ENCODE assay signal across 11 mouse cellular contexts in the genomic region with DNA sequence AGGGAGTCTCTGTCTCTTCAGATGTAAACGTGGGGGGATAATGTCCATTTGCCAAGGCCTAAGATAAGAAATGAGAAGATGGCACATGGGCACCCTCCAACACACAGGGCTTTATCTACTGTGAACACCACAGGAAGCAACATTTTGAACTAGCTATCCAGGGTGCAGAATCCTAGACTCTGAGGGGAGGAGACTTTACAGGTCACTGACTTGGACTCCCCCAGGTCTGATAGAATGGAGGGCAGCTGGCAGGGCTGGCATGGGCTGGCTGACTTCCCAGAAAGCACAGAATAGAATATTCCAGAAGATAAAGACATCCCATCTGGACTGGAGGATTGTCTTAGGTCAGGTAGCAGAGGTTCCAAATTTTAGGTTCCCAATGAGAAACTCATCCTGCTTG.
DNase-seq lines count a peak whose midpoint lies in the region; ATAC-seq and TF ChIP-seq lines count a peak whose summit lies in the region.
"Had no signal": no experiment of that assay in that cellular context is flagged by ENCODE, and none has a peak within 500 bp of the region (broad histone marks: within the 10 kb centered on the region; RNA-seq: fewer than 3 reads in every experiment).

No protein-coding gene starts in this region.

- no peak overlapping the region for H3K4me2 ChIP-seq in heart, embryonic 13.5 days
- no peak overlapping the region for H3K4me2 ChIP-seq in limb, embryonic 14.5 days (replicated peaks; ENCODE audit: low read depth, low read length, severe bottlenecking)
- H3K4me2 ChIP-seq: limb, embryonic 13.5 days; lung, embryonic 14.5 days had no signal

- peaks cover 11% of the 10 kb centered on the region for H3K9me3 ChIP-seq in heart, embryonic 13.5 days
- peaks cover 9% of the 10 kb centered on the region for H3K9me3 ChIP-seq in limb, embryonic 14.5 days (ENCODE audit: control insufficient read depth, low read length)
- peaks cover 7% of the 10 kb centered on the region for H3K9me3 ChIP-seq in limb, embryonic 10.5 days (replicated peaks)

- 32% methylated on average over 1 of the region's 1 CpGs for WGBS in heart, embryonic 13.5 days
- WGBS in heart, adult 2 months: 22% methylated on average over 1 of the region's 1 CpGs
- WGBS in limb, embryonic 14.5 days: 81% methylated on average over 1 of the region's 1 CpGs
- WGBS in limb, embryonic 10.5 days: 81% methylated on average over 1 of the region's 1 CpGs

- no peak for TF ChIP-seq CTCF in heart, adult 2 months (IDR thresholded peaks at IDR 0.05)

- ATAC-seq in heart, embryonic 13.5 days (ENCODE audit: extremely low read depth, insufficient number of reproducible peaks, low FRiP score, low TSS enrichment): no peak
- no peak for ATAC-seq in limb, embryonic 14.5 days (ENCODE audit: low FRiP score, low read depth)

- H3K4me3 ChIP-seq in heart, embryonic 13.5 days: no peak overlapping the region
- H3K4me3 ChIP-seq in heart, adult 2 months: no peak overlapping the region
- no peak overlapping the region for H3K4me3 ChIP-seq in limb, embryonic 14.5 days (replicated peaks; ENCODE audit: low read length)
- H3K4me3 ChIP-seq in limb, embryonic 10.5 days: no peak overlapping the region
- H3K4me3 ChIP-seq: erythroblast, embryonic 14.5 days; limb, embryonic 13.5 days had no signal

- intact Hi-C loops in heart, adult 2 months (cut with DNase I): no loop called here
- intact Hi-C loops in gastrocnemius, postnatal 36 days (cut with DNase I): loop anchor here (5.0 kb wide), 1 partner anchor 383 kb away; no protein-coding TSS in a partner anchor

- 0 out of 2 replicates have a peak, but pooled peaks cover 3% of the 10 kb centered on the region for H3K36me3 ChIP-seq in heart, embryonic 13.5 days
- no peaks in the 10 kb centered on the region for H3K36me3 ChIP-seq in heart, adult 2 months (ENCODE audit: control insufficient read depth, insufficient read depth, low read length)
- H3K36me3 ChIP-seq in limb, embryonic 14.5 days (ENCODE audit: control insufficient read depth, insufficient read depth, low read length): no peaks in the 10 kb centered on the region
- H3K36me3 ChIP-seq in limb, embryonic 10.5 days: no peaks in the 10 kb centered on the region
- H3K36me3 ChIP-seq: limb, embryonic 13.5 days had no signal

- H3K9ac ChIP-seq in heart, embryonic 13.5 days: no peak overlapping the region
- H3K9ac ChIP-seq in heart, adult 2 months (ENCODE audit: low read depth, low read length): no peak overlapping the region
- no peak overlapping the region for H3K9ac ChIP-seq in limb, embryonic 14.5 days (ENCODE audit: low read depth, low read length, severe bottlenecking)
- H3K9ac ChIP-seq: limb, embryonic 13.5 days; lung, embryonic 14.5 days had no signal

- no peaks in the 10 kb centered on the region for H3K27me3 ChIP-seq in heart, embryonic 13.5 days (replicated peaks)
- H3K27me3 ChIP-seq in heart, adult 2 months (ENCODE audit: control insufficient read depth, insufficient read depth, low read length): no peaks in the 10 kb centered on the region
- no peaks in the 10 kb centered on the region for H3K27me3 ChIP-seq in limb, embryonic 14.5 days (ENCODE audit: control insufficient read depth, insufficient read depth, low read length)
- H3K27me3 ChIP-seq in limb, embryonic 10.5 days (ENCODE audit: low read depth, poor library complexity, severe bottlenecking): no peaks in the 10 kb centered on the region
- H3K27me3 ChIP-seq: limb, embryonic 13.5 days had no signal

- peak overlapping the region; percentile 70 for H3K27ac ChIP-seq in heart, embryonic 13.5 days (replicated peaks)
- H3K27ac ChIP-seq in heart, adult 2 months: no peak overlapping the region
- H3K27ac ChIP-seq in limb, embryonic 14.5 days (replicated peaks; ENCODE audit: low read depth, low read length): 0 out of 2 replicates have a peak overlapping the region, but pooled peaks have one; percentile 19
- no peak overlapping the region for H3K27ac ChIP-seq in limb, embryonic 10.5 days

- no peak for TF ChIP-seq EP300 in heart, adult 2 months (IDR thresholded peaks at IDR 0.05; ENCODE audit: insufficient read depth, low read depth, low read length)

- TF ChIP-seq POLR2A in heart, adult 2 months (IDR thresholded peaks at IDR 0.05; ENCODE audit: insufficient read depth, low read depth, low read length): no peak
- no peak for TF ChIP-seq POLR2A in limb, embryonic 14.5 days (IDR thresholded peaks at IDR 0.05; ENCODE audit: borderline replicate concordance, extremely low read depth, insufficient read depth, insufficient read length)

- no peaks in the 10 kb centered on the region for H3K79me2 ChIP-seq in heart, adult 2 months (replicated peaks; ENCODE audit: control insufficient read depth, insufficient read depth, low read length)

- DNase-seq in heart, adult 2 months: no peak
- DNase-seq in limb, embryonic 14.5 days (ENCODE audit: low spot score): no peak
- no peak for DNase-seq in limb, embryonic 10.5 days (ENCODE audit: low spot score)
- peak; percentile 92 for DNase-seq in kidney, adult 9 months
- DNase-seq in ovary, postnatal 14 days (ENCODE audit: low spot score): peak; percentile 40
- no peak for DNase-seq in gastrocnemius, postnatal 36 days
- DNase-seq in T-cell, adult 2 months (ENCODE audit: low spot score): no peak

- H3K4me1 ChIP-seq in heart, embryonic 13.5 days: peaks cover 45% of the 10 kb centered on the region
- H3K4me1 ChIP-seq in heart, adult 2 months (ENCODE audit: control insufficient read depth, insufficient read depth, low read length): peaks cover 4% of the 10 kb centered on the region; the same call in 1 of the 2 replicates
- peaks cover 10% of the 10 kb centered on the region for H3K4me1 ChIP-seq in limb, embryonic 14.5 days (ENCODE audit: control insufficient read depth, insufficient read depth, low read length)
- H3K4me1 ChIP-seq in limb, embryonic 10.5 days: no peaks in the 10 kb centered on the region

Comparison
In these comparisons a context has a peak if more than half of its experiments do, and no peak if none do; other contexts are left out.
1. H3K27ac ChIP-seq: peak in heart, embryonic 13.5 days (single experiment) and limb, embryonic 14.5 days (single experiment); none in heart, adult 2 months (single experiment) and limb, embryonic 10.5 days (single experiment).
2. DNase-seq: peak in kidney, adult 9 months (single experiment) and ovary, postnatal 14 days (single experiment); none in heart, adult 2 months (0 of 2), limb, embryonic 14.5 days (single experiment), limb, embryonic 10.5 days (single experiment), gastrocnemius, postnatal 36 days (0 of 2) and T-cell, adult 2 months (single experiment).